Mouse (Mus musculus) T-helper 2 cell (primary cell): ENCODE measurements at regions not wholly inside any gene's neighbourhood (a gene's known extent, or its start where the extent isn't known, plus 50 kb on each side); places are given as distances from the start of the nearest gene placed in this dataset.

Experiments
- in situ Hi-C: fragments of 300-600 bp; cut with MboI, MseI; formaldehyde crosslinking; loops from one replicate; pipeline ENCODE4 v1.15.1; 2025; ENCODE audit warnings: high pct_unique_total_duplicates

DNA sequence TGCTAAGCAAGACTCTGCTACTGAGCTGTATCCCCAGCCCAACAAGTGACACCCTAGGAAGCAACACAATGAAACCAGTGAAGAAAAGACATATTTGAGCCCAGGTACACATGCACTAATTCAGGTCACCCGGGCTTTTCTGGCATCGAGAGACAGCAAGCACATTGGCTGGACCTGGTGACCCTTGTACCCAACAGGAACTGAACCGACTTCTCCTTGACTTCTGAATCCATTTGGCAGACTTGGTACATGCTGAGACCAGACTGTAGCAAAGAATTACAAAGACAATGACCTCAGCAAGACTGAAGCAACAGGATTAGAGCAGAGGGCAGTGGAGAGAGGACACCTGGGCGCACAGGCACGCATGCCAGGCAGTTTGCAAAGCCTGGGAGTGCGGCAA, 79.1 kb downstream of the Sema4f start:
- in situ Hi-C loops: no loop called here

DNA sequence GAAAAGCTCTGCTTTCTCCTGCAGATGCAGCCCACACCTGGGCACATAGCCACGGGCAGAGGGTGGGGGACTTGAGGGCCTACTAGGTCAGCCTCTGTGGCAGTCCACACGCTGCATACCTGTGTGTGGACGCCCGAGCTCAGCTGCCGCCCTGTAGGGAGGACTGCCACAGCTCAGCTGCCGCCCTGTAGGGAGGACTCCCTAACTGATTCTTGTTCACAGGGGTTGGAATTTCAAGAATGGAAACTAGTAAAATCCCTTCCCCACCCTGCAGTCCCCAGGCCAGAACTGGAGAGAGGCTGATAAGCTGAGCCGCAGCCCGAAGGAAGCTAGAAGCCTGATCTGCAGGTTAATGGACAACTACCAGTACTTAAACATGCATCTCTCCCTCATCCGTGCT, 82.0 kb upstream of the Hk2 start:
- in situ Hi-C loops: no loop called here

DNA sequence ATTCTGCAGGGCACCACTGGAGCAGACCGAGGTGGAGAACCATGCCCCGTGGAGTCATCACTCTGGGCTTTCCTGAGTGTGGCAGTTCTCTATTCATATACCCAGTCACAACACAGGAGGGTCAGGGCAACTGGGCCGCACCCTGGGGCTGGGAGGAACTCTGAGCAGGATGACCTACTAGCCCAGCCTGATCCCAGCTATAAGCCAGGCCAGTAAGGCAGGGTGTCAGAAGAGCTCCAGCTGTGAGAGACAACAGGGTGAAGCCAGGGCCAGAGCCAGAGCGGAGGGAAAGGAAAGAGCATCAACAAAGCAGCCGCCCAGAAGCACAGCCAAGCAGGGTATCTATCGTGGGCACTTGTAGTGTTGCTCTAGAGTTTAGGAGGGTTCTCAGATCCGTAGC, 81.1 kb upstream of the Hk2 start:
- in situ Hi-C loops: no loop called here

- in situ Hi-C loops: no loop called here
These were observed 80.5 kb upstream of the Hk2 start for GRCm38 (mm10) chr6:82854780-82855179.

DNA sequence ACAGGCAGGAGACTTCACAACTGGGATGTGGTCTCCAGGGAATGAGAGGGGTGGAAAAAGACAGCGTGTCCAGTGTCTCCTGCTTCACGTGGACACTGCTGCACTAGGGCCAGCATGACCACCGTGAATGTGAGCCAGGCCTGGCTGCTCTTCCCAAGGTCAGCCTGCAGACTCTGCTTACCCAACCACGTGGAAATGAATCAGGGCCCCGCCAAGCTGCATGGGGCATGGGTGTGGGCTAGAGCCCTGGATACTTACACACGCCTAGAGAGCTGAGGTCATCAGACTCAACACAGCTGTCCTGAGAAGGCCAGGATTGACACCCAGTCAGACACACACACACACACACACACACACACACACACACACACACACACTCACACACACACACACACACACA, 80.1 kb upstream of the Hk2 start:
- in situ Hi-C loops: no loop called here

DNA sequence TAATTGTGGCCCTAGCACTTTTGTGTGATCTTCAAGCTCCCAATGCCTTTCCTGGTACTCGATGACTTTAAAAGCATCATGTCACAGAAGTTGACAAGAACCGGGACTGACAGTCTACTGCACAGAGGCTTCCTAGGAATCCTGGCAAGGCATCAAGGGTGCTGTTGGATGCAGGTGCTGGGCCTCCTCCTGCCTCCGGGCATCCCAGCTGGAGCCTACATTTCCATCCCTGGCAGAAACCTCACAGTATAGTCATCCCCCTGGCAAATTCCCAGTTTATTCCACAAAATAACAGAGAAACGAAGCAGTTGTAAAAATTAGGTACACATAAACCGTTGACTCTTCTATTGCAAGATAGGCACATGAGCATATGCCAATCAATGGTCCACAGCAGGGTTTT, 78.8 kb upstream of the Hk2 start:
- in situ Hi-C loops: no loop called here

- in situ Hi-C loops: no loop called here
These were observed 76.3 kb upstream of the Hk2 start for GRCm38 (mm10) chr6:82850556-82850955.

DNA sequence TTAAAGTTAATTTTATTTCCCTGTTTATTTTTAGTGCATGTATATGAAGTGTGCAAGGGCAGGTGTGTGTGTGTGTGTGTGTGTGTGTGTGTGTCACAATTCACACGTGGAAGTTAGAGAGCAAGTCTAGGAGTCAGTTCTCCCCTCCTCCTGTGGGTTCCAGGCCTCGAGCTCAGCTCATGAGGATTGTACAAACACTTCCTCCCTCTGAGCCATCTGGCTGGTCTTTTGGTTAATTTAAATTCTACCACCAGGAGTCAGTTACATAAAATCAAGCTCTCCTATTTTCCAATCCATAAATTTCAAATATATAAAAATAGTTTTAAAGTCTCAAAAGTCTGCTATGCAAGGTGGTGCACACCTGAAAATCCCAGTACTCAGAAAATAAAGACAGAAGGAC, 73.3 kb upstream of the Hk2 start:
- in situ Hi-C loops: no loop called here

- in situ Hi-C loops: no loop called here
These were observed 72.4 kb upstream of the Hk2 start for GRCm38 (mm10) chr6:82846587-82847150.

- in situ Hi-C loops: loop anchor here (5.0 kb wide), 1 partner anchor 52 kb away; no protein-coding TSS in a partner anchor
These were observed 70.2 kb upstream of the Hk2 start for GRCm38 (mm10) chr6:82844432-82844831.

- in situ Hi-C loops: loop anchor here (5.0 kb wide), 1 partner anchor 52 kb away; no protein-coding TSS in a partner anchor
These were observed 69.6 kb upstream of the Hk2 start for GRCm38 (mm10) chr6:82843881-82844280.

GRCm38 (mm10) chr6:82837246-82837645, 63.0 kb upstream of the Hk2 start:
- in situ Hi-C loops: no loop called here

DNA sequence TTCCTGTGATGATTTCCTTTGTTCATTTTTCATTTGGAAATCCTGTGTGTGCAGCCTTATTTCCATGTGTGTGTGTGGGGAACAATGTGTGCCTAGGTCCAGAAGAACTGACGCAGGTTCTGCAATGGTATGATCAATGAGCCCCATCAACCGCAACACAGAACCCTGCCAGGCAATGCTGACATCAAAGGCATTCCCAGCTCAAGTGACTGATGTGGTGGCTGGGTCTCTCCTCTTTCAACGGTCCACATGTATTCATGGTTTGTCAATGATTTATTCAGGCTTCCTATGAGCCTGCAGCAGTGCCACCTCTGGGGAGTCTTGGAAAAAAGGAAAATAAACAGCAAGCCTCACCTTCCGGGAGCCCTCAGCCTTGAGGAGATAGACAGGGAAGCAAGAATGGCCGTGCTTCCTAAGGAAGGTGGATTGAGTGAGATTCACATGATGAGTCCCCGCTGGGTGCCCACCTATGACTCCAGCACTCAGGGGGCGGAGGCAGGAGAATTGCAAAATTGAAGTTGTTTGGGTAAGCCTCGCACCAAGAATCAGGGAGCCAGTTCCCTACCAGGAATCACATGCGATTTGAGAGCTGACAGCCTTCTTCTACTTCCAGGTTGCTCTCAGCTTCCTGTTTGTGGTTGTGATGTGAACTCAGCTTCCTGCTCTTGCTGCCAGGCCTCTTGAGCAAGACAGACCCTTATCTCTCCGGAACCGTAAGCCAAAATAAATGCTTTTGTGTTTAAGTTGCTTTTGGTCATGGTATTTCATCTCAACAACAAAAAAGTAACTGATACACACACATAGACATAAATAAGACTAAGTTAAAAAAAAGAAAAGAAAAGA, 61.2 kb upstream of the Hk2 start:
- in situ Hi-C loops: no loop called here

- in situ Hi-C loops: no loop called here
These were observed 59.6 kb upstream of the Hk2 start for GRCm38 (mm10) chr6:82833867-82834266.

- in situ Hi-C loops: no loop called here
These were observed 57.0 kb upstream of the Hk2 start for GRCm38 (mm10) chr6:82831211-82831610.

DNA sequence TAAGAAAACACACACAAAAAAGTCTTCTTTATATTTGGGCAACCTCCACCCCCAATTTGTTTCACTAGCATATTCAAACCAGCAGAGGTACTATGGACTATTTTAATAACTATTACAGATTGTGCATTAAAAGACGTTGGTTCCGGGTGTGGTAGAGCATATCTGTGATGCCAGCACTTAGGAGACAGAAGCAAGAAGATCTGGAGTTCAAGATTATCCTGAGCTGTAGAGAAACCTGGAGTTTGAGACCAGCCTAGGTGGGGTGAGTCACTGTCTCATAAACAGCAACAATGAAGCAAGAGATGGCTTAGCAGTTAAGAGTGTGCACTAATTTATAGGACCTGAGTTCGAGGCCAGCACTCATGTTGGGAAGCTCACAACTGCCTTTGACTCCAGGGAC, 50.4 kb upstream of the Hk2 start:
- in situ Hi-C loops: no loop called here

DNA sequence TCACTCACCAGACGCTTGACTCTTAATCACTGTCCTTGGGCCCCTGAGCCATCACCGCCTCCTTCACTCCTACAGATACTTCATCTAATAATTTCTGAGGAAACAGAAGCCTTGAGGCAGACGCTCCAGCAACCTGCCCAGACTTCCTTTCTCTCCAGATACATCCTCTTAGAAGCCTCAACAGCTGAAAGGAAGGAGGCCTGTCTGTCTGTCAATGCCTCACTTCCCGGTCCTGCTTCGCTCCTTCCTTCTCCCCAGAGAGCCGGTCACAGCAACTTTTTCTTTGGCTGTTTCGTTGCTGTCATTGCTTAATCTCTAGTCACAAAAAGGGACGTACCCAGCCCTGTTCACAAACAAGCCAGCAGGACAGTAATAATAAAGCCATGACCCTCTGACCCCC, 50.0 kb upstream of the Hk2 start:
- in situ Hi-C loops: no loop called here
